Mouse (Mus musculus) spleen, embryonic (tissue): ENCODE results near the gene 1500009C09Rik.

ENCODE experiments used
- CTCF ChIA-PET: fragments of 350-600 bp; sonication (Branson Sonifier 250); formaldehyde crosslinking; loops from one replicate; lab custom pipeline; 2022; lab: Charles Lee

The 1500009C09Rik gene

DNA sequence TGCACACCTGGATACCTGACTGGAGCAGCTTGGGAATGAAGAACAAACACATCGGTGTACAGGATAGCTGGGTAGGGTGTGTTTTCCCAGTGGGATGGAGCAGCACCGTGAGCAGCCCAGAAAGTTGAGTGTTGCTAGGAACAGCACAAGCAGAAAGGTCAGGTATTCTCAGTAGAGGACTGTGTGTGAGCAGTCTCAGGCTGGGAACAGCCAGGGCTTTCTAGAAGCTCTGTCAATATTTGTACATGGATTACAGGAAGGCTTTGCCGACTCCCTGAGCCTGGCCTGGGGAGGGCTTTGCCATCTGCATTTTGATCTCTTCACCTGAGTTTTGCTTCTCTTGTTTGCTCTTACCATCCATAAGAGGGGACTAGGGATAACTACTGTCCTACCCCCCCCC lies 54.9 kb downstream of the 1500009C09Rik start:
- CTCF ChIA-PET = no interaction called here

DNA sequence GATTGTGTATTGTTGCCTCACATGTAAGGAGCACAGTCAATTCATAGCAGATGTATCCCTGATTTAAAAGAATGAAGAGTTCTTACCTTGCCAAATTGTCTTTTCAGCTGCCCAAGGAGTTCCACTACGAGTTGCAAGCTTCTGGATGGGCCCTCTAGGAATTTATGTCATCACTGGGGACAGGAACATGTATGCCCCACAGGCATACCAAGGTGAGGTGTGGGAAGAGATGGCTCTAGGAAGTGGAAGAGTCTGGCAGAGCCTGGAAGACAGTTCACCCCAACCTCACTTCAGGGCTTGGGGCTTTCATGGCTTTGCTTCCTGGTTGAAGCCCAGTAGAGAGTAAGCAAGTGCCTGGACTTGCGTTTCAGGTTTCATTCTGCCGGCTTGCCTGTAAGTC lies 56.2 kb downstream of the 1500009C09Rik start:
- CTCF ChIA-PET = no interaction called here
